Mouse (Mus musculus) E14TG2a.4 (cell line): Measurements from ENCODE around the gene Hivep2.

Source experiments
- CTCF ChIP-seq: conservative IDR thresholded peaks from 2 replicates; pipeline ENCODE4 v1.5.1; 2014; ENCODE audit warnings: low read length
- POU5F1 ChIP-seq: IDR thresholded peaks from 2 replicates; pipeline ENCODE4 v1.6.1; 2014; ENCODE audit warnings: low read length, borderline replicate concordance

GRCm38 (mm10) chr10:14020253-14020652 lies 54.4 kb downstream of the Hivep2 start:
- TF ChIP-seq CTCF (no peak), POU5F1 (no peak)
